Mouse (Mus musculus) C2C12 (cell line): ENCODE measurements around the gene Hsd17b14. TPM values are rescaled to one million over a fixed set of nuclear protein-coding genes. Genes with fewer than 3 reads are reported as not detected.

ENCODE experiments used
- H3K27me3 ChIP-seq: one replicate; pipeline ENCODE4 v1.6.1; 2011; ENCODE audit not compliant: control insufficient read depth, insufficient read depth, insufficient read length
- H3K36me3 ChIP-seq: one replicate; pipeline ENCODE4 v1.6.1; 2011; ENCODE audit not compliant: control insufficient read depth, insufficient read depth
- H3K4me3 ChIP-seq: one replicate; pipeline ENCODE4 v1.5.1; 2011; ENCODE audit warnings: mild to moderate bottlenecking, control low read depth; ENCODE audit not compliant: poor library complexity, insufficient read depth, severe bottlenecking
- H3K79me2 ChIP-seq: one replicate; pipeline ENCODE4 v1.6.1; 2011; ENCODE audit not compliant: control insufficient read depth, insufficient read depth
- H3K79me3 ChIP-seq: one replicate; pipeline ENCODE4 v1.6.1; 2011; ENCODE audit warnings: low read depth, control low read depth
- H3ac ChIP-seq: one replicate; pipeline ENCODE3; 2011; ENCODE audit warnings: low read depth; ENCODE audit not compliant: control insufficient read depth, insufficient read length
- CEBPB ChIP-seq: IDR thresholded peaks from one replicate; pipeline ENCODE4 v1.6.1; 2011; ENCODE audit warnings: low read depth, mild to moderate bottlenecking, control low read depth, moderate library complexity
- CTCF ChIP-seq: IDR thresholded peaks from one replicate; pipeline ENCODE4 v1.5.1; 2011; ENCODE audit not compliant: control insufficient read depth, insufficient read depth, insufficient read length
- FOSL1 ChIP-seq: IDR thresholded peaks from one replicate; pipeline ENCODE4 v1.8.0; 2011; ENCODE audit warnings: mild to moderate bottlenecking, low read length; ENCODE audit not compliant: poor library complexity, insufficient read depth, severe bottlenecking
- MAX ChIP-seq: IDR thresholded peaks from one replicate; pipeline ENCODE4 v1.6.1; 2011; ENCODE audit warnings: mild to moderate bottlenecking, control low read depth
- MYOD1 ChIP-seq: IDR thresholded peaks from one replicate; pipeline ENCODE4 v1.6.1; 2011; ENCODE audit warnings: low read depth; ENCODE audit not compliant: control insufficient read depth, insufficient read length
- MYOG ChIP-seq: IDR thresholded peaks from one replicate; pipeline ENCODE4 v1.6.1; 2011; ENCODE audit not compliant: control insufficient read depth, insufficient read length; ENCODE audit errors: extremely low read depth
- USF1 ChIP-seq: IDR thresholded peaks from one replicate; pipeline ENCODE4 v1.6.1; 2011; ENCODE audit warnings: low read depth, mild to moderate bottlenecking, control low read depth, moderate library complexity
- polyA plus RNA-seq: library from polyadenylated mRNA; unstranded; fragments of >200 nt; fragmentation: generic; extraction: Trizol; gene quantifications from one replicate; pipeline ENCODE4 v1.2.1, GENCODE M21; 2012; ENCODE audit warnings: missing spikeins

Hsd17b14 gene
- polyA plus RNA-seq, 1 experiment = 1.7 TPM

DNA sequence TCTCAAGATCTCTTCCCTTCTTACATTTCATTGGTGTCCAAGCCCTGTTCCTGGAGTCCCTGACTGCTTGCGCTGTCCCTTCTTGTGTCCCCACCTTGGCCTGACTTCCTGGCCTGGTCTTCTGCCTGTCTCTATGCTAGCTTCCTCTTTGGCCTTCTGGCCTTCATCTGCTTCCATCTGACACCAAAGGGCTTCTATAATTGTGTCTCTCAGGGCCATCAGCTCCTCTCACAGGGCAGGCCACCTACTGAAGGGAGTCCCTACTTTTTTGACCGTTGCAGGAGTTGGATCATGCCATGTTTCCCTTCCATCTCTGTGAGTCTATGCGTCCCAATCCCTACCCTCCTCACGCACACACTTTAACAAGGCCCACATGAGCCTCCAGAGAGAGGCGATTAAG is 35.2 kb downstream of the Hsd17b14 start:
- no peaks in the 10 kb centered on the region for H3K79me3 ChIP-seq
- H3K79me2 ChIP-seq = no peaks in the 10 kb centered on the region
- no peaks in the 10 kb centered on the region for H3K36me3 ChIP-seq
- H3K27me3 ChIP-seq = no peaks in the 10 kb centered on the region
- H3ac ChIP-seq = no peak overlapping the region
- no peak overlapping the region for H3K4me3 ChIP-seq
- TF ChIP-seq CEBPB = no peak
- TF ChIP-seq MYOG = no peak
- no peak for TF ChIP-seq CTCF
- TF ChIP-seq USF1 = no peak
- TF ChIP-seq MYOD1 = no peak

DNA sequence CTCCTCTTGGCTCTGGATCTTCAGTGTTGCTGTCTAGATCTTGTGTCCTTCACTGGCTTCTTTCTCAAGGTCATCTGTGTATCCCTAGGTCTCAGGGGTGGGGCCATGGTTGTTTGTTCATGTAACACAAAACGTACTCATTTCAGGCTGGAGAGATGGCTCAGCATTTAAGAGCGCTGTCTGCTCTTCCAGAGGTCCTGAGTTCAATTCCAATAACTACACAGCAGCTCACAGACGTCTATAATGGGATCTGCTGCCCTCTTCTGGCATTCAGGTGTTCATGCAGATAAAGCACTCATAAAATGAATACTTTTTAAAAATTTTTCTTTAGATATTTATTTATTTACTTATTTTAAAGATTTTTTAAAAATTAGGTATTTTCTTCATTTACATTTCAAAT is 36.2 kb downstream of the Hsd17b14 start:
- H3K36me3 ChIP-seq = no peaks in the 10 kb centered on the region
- H3K79me3 ChIP-seq = no peaks in the 10 kb centered on the region
- no peak for TF ChIP-seq FOSL1
- TF ChIP-seq USF1 = no peak
- TF ChIP-seq MYOG = no peak
- no peak for TF ChIP-seq MYOD1
- no peak for TF ChIP-seq CTCF
- TF ChIP-seq MAX = no peak
- no peak for TF ChIP-seq CEBPB
- H3K27me3 ChIP-seq = no peaks in the 10 kb centered on the region
- no peak overlapping the region for H3ac ChIP-seq
- H3K4me3 ChIP-seq = no peak overlapping the region
- no peaks in the 10 kb centered on the region for H3K79me2 ChIP-seq

DNA sequence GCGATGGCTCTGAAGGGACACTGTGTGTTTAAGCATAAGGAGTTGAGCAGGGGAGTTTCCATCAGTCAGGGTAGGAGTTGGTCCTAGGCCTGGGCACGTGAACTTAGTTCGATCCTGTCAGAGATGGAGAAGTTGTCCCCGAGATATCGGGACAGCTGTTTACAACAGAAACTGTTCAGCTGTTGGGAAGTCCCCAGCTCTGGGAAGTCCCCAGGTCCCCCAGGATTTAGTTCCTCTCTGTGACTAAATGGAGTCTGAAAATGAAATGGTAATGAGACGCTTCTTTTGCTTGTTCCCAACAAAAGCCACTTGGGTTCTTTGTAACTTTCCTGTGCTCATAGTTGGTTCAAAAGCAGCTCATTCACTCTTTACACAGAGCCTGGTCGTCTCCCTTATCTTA is 37.2 kb downstream of the Hsd17b14 start:
- Histone ChIP-seq H3K4me3 (no peak overlapping the region), H3K27me3 (no peaks in the 10 kb centered on the region), H3ac (no peak overlapping the region), H3K36me3 (no peaks in the 10 kb centered on the region), H3K79me2 (no peaks in the 10 kb centered on the region), H3K79me3 (no peaks in the 10 kb centered on the region)
- TF ChIP-seq CEBPB (no peak), FOSL1 (no peak), MYOD1 (no peak), MAX (no peak), MYOG (no peak), CTCF (no peak), USF1 (no peak)

DNA sequence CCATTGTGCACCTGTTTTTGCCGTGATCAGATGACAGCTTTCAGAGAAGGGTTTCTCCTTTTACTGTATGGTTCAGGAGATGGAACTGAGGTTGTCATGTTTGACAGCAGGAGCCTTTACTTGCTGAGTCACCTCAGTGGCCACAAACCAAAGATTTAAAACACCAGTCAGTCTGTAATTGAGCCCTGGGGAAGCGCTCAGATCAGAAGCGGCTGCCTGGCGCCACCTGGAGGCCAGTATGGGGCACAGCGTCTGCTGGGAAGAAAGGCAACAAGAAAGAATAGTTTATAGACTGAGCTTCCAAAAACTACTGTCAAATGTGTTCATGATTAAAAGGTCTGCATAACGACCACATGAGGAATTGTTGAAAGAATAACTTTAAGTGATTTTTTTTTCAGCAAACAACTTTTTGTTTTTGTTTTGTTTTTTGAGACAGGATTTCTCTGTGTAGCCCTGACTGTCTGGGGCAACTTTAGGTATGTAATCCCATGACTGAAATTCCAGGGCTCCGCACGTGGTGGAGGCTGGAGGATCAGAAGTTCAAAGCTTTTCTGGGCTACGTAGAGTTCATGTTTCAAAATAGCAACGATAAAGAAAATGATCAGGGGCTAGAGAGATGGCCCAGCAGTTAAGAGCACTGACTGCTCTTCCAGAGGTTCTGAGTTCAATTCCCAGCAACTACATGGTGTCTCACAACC is 38.6 kb downstream of the Hsd17b14 start:
- Histone ChIP-seq H3K79me2 (no peaks in the 10 kb centered on the region), H3K27me3 (no peaks in the 10 kb centered on the region), H3K36me3 (no peaks in the 10 kb centered on the region), H3K4me3 (no peak overlapping the region), H3ac (no peak overlapping the region), H3K79me3 (no peaks in the 10 kb centered on the region)
- no peak for TF ChIP-seq MYOG
- TF ChIP-seq CTCF = peak; percentile 70
- TF ChIP-seq CEBPB = no peak

DNA sequence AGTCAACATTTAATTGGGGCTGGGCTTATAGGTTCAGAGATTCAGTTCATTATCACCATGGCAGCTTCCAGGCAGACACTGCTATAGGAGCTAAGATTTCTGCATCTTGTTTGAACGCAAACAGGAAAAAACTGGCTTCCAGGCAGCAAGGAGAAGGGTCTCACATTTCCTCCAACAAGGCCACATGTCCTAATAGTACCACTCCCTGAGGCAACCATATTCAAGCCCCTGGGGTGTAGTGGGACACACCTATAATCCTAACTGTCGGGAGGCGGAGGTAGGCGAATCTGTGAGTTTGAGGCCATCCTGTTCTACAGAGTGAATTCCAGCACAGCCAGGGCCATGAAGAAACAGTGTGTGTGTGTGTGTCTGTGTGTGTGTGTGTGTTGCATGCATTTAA is 40.5 kb downstream of the Hsd17b14 start:
- Histone ChIP-seq H3K36me3 (no peaks in the 10 kb centered on the region), H3K79me3 (no peaks in the 10 kb centered on the region), H3K4me3 (no peak overlapping the region), H3K27me3 (no peaks in the 10 kb centered on the region), H3K79me2 (no peaks in the 10 kb centered on the region), H3ac (no peak overlapping the region)
- TF ChIP-seq CEBPB (no peak), MAX (no peak), MYOG (no peak), FOSL1 (no peak), MYOD1 (no peak), CTCF (no peak), USF1 (no peak)

DNA sequence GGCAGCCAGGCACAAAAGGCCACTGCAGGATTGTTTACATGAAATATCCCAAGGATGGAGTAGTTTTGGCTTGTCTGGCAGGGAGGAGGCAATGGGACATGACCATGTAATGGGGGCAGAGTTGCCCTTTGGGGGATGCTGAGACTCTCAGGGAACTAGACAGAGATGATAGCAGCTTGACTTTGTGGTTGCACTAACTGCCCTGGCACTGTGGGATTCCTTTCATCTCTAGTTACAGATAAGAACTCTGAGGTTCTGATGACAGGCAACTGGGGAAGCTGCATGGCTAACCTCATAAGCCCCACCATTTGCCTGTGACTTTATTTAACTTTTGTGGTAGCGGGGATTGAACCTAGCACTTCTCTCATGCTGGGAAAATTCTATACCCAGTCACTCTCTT is 41.4 kb downstream of the Hsd17b14 start:
- Histone ChIP-seq H3ac (no peak overlapping the region), H3K79me2 (no peaks in the 10 kb centered on the region), H3K27me3 (no peaks in the 10 kb centered on the region), H3K36me3 (no peaks in the 10 kb centered on the region), H3K4me3 (no peak overlapping the region), H3K79me3 (no peaks in the 10 kb centered on the region)
- TF ChIP-seq CEBPB = no peak
- TF ChIP-seq FOSL1 = no peak
- no peak for TF ChIP-seq MAX
- TF ChIP-seq CTCF = no peak
- TF ChIP-seq MYOG = no peak
- TF ChIP-seq MYOD1 = no peak
- TF ChIP-seq USF1 = no peak
